Mouse (Mus musculus) MEL-GATA-1-ER (cell line): ENCODE results near the gene 2310034G01Rik.

Experiments used
- DNase-seq: peaks from one replicate; pipeline ENCODE4 v3.0.0-alpha.2; 2012; ENCODE audit warnings: low read depth; ENCODE audit errors: extremely low read depth

Gene 2310034G01Rik

DNA sequence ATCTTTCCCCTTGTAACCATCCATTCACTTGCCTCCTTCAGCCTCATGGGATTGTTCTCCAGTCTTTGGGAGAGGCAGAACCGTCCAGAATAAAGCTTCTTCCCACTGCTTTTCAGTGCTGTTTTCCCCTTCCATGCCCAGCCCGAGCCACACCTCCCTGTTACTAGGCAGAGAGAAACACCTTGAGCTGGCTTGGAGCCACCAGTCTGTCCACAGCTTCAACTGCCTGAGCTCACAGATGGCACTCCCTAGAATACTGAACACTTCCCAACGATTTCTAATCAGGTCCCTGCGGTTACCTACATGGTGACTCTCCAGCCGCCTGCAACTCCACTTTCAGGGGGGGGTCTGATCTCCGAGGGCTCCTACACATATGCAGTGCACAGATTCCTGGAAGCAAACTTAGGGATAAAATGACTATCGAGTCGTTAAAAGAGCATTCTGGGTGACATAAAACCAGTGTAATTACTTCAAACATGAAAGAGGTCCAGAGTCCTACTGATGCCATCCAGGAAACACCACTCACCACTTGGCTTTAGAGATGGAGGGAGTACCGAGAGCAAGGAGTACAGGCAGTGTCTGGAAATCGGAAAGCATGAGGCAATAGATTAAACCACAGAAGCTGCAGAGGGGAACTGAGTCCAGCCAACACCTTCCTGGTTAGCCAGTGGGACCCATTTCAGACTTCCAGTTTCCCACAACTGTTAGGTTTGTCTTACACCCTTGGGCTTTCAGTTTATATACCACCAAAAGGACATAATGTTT is at the start of gene 2310034G01Rik:
2310034G01Rik (minus strand) TSS at position 135 of the 765 bp plus-strand sequence.
- no peak for DNase-seq

GRCm38 (mm10) chr19:46399886-46400285 is 49.8 kb upstream of the 2310034G01Rik start:
- no peak for DNase-seq

DNA sequence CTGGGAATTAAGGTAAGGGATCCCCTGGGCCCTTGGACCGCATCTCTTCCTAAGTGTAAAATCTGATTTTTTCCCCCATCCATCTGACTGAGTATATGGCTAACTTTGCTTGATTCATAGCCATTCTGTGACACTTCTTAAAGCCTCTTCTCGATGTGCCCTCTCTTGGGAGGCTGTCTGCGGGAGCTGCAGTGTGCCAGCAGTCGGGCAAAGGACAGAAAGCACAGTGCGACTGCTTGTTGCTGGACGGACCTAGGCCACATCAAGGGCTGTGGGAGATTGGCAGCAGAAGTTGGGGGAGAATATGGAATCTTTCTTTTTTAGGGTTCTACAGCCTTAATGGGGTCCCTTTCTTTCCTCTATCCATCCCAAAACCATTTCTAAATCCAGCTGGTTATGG is 49.3 kb upstream of the 2310034G01Rik start:
- no peak for DNase-seq

DNA sequence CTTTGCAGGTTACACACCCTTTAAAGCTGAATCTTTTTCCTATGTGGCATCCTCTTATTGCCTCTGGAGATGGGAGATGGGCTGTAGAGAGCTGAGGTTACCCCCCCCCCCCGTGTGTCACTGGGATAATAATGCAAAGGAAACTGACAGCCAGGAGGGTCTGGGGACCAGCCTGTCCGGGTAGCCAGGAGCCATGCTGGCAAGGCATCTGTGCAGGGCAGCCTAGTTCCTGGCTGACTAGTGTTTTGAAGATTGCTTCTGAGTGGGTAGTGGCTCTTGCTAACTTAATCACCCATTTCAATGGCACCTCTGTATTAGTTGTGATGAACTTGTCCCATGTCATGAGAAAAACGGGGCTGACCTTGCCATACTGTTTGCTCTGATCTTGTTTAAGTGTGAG is 48.3 kb upstream of the 2310034G01Rik start:
- no peak for DNase-seq

DNA sequence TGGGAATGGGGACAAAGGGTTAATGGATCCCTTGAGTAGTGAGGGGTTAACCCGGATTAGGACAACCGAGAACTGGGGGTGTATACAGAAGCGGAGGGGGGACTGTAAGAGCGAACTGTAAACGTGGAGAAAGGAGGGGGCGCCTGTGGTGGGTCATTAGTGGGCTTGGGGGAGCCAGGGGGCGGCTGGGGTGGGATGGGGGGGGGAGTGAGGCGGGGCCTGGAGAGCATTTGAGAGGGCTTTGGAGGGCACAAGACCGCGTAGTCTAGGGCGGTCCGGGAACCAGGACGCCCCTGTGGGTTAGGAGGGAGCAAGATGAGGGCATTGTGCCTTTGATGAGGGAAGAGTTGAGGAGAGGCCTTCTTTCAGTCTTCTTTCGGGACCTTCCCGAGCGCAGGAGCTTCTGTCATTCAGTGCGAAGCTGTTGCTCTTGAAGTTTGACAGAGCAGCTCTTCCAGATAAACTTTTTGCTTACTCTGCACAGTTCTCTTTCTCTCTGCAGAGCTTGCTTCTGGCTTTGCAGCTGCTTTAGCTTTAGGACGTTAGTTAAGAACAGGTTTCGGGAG is 47.4 kb upstream of the 2310034G01Rik start:
- DNase-seq, result peak; percentile 36

DNA sequence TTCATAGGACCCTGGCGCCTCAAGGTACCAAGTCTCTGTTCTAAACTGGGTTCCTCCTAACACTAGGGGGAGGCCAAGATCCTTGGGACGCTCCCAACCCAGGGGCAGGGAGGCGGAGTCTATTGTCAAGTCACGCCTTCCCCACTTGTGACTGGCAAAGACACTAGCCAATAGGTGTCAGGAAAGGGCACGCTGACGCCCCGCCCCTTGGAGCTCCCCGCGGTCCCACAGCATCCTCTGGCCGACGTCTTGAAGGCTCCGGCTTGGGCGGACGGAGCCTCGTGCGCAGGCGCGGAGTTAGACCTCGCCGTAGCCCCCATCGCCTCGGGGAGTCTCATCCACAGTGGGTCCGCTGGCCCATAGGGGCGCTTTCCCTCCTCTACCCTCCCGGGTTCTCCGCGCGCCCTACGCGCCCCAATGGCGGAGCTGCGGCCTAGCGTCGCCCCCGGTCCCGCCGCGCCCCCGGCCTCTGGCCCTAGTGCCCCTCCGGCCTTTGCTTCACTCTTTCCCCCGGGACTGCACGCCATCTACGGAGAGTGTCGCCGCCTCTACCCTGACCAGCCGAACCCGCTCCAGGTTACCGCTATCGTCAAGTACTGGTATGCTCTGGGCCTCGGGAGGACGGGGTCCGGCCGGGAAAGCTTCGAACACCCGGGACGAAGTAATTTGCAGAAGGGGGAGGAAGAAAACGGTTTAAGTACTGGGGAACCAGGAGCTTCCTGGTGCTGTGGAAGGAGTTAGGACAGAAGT is 46.8 kb upstream of the 2310034G01Rik start, which contains the start of gene Sufu:
Sufu (plus strand) TSS at position 211 of the 750 bp plus-strand sequence.
- peak; percentile 98 for DNase-seq

- DNase-seq, result no peak
Observed at GRCm38 (mm10) chr19:46396109-46396508, 46.0 kb upstream of the 2310034G01Rik start.

DNA sequence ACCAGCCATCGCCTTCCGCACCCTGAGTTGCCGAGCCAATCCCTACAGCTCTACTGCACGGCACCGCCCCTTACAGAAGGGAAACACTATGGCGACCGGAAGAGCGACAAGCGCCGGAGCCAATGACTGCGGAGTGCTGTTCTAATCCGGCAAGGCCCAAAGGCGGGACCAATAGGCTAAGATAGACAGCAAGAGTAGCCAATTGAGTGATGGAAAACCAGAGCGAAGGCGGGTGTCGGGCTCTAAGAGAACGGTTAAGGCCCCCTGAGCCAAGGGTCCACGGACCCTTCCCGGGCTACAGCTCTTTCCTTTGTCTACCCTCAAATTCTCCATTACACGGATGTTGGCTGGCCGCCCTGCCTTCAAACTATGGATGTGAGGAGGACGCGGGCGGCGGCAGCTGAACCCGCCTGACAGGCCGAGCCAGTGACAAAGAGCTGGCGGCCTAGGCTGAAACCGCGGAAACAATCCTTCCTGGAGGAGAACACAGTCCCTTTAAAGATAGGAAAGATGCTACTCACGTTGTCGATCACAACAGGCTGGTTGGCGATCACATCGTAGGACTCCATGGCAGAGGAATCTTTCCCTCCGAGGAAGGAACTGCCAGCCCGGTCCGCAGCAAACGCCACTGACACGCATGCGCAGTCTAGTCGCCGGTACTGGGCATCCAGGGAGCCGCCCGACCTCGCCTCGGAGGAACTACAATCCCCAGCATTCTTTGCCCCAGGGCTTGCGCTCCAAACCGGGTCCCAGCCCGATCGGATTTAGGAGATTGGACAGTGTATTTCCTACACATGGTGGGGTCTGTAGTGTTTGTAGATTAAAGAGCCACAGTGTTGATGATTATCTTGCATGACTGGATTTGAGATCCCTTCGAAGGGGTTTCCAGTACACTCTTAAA is 45.3 kb upstream of the 2310034G01Rik start, which contains the start of gene Actr1a:
Actr1a (minus strand) TSS at position 640 of the 901 bp plus-strand sequence.
- peak; percentile 100 for DNase-seq

DNA sequence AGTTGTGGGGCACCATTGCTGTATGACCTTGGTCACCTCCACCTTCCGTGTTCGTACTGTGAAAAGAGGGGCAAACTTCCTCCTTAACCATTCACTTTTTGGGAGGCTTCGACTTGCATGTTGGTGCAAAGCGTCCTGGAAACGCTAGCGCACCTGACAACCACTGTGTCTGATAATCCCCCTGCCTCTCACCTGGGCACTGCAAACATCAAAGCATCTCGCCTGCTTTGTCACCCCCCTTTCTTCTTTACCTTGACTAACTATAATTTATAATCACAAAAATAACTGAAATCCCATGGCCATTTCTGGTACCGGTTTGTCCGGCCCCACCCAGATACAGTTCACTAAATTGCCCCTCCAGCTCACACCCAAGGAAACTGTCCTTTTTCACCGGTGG is 44.6 kb upstream of the 2310034G01Rik start:
- no peak for DNase-seq

- peak; percentile 42 for DNase-seq
Observed at GRCm38 (mm10) chr19:46392018-46392417, 41.9 kb upstream of the 2310034G01Rik start.

- no peak for DNase-seq
Observed at GRCm38 (mm10) chr19:46389872-46390271, 39.8 kb upstream of the 2310034G01Rik start.

DNA sequence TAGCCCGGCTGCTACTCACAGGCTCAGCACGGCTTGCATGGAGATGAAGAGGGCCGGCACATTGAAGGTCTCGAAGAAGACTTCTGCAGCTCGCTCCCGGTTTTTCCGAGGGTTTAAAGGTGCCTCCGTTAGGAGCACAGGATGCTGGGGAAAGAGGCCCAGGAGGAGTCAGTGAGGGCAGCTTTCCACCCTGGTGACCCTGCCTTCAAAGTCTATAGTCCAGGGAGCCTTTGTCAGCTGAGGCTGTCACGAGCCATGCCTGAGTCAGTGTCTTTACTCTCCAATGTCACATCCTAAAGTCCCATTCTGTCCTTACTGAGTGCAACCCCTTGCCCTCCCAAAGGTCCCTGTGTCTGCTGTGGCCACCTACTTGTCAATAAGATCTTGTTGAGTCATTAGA is 32.2 kb upstream of the 2310034G01Rik start:
- DNase-seq, result no peak

DNA sequence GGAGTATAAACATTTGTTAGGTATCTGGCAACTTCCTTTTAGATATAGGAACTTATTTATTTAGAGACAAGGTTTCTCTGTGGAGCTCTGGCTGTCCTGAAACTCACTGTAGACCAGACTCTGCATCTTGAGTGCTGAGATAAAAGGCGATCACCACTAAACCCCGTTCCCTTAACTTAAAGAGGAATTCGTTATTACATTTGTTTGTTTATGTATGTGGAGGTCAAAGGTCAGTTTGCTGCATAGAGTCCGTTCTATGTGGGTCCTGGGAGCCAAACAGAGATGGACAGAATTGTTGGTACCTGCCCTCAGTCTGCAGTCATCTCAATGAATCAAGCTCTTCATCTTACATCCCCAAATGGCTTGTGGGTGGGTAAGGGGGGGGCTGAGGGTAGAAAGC is 25.8 kb upstream of the 2310034G01Rik start:
- no peak for DNase-seq

DNA sequence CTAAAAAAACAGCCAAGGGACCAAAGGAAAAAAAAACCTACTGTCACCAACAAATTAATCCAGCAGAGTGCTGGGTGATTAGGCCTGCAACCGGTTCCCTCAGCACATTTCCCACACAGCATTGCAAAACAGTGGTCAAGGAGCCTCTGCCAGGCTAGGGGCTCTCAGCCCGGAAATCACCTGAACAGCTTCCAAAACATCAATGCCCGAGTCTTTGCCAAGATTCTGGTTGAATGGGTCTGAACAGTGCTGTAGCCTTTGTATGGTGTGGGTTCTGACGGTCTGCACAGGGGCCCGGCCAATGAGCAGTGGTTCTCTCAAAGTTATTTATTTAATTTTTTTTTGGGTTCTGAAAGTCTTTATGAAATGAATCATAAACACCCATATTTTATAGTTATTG is 25.4 kb upstream of the 2310034G01Rik start:
- DNase-seq, result no peak

- DNase-seq, result no peak
Observed at GRCm38 (mm10) chr19:46374477-46375088, 24.5 kb upstream of the 2310034G01Rik start.

DNA sequence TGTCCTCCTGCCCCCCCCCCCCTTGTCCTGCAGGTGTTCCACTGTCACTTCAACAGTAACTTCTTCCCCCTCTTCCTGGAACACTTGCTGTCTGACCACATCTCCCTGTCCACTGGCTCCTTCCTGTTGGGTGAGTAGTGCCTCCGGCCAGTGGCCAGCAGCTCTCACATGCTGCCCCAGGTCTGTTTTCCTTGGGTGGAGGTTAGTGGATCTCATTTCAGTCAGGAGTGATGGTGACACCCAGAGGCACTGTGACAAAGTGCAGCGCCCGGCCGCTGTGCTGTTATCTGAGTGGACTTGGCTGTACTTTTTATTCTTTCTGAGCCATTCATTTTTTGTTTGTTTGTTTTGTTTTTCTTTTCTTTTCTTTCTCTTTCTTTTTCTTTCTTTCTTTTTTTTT is 19.1 kb upstream of the 2310034G01Rik start:
- DNase-seq, result no peak

DNA sequence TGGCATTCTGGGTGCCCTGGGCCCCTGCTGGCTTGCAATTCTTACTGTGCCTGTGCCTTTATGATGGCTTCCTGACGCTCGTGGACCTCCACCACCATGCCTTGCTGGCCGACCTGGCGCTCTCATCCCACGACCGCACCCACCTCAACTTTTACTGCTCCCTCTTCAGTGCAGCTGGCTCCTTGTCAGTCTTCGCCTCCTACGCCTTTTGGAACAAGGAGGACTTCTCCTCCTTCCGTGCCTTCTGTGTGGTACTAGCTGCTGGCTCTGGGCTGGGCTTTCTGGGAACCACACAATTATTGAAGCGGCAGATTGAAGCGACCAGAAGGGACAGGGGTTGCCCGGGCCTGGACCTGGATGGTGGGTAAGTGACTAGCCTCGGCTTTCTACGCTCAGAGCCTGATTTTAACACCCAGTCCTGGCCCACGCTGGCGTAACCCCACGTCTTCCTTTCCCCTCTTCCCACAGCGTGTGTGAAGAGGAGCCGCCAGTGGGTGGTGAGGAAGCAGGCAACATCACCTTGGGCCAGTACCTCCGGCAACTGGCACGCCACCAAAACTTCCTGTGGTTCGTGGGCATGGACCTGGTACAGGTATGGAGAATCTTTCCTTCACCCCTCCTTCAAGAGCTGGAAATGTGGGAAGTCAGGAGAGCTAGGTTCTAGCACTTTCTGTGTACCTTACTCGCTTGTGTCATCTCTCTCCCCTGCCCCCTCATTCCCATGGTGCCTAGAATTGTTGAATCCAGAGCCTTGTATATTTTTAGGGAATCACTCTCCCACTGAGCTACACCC is 17.9 kb upstream of the 2310034G01Rik start:
- no peak for DNase-seq

GRCm38 (mm10) chr19:46363294-46364009 is 13.3 kb upstream of the 2310034G01Rik start:
- DNase-seq, result no peak

DNA sequence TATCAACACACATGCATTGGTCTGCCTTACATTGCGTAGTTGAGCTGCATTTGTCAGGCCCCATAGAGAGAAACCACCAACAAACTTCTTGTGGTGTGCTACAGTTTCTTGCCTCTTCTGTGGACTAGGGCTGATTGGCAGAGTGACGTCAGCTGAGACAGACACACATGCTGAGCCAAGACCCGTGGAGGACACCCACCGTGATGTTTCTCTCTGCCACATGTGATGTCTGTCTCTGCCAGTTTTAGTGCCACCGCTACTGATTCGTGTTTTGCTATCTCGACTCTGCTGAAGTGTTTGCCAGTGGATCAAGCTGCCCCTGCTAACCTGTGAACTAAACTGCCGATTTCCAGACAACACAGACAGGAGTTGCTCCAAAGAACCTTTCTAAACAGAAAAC is 12.0 kb upstream of the 2310034G01Rik start:
- DNase-seq, result no peak
